Mouse (Mus musculus): ENCODE measurements around the gene Ric1.

- no peak for TF ChIP-seq CTCF (IDR thresholded peaks at IDR 0.05; ENCODE audit: low read depth, low read length)
- no peak for TF ChIP-seq POLR2A (IDR thresholded peaks at IDR 0.05; ENCODE audit: insufficient read depth, low read length)
- TF ChIP-seq EP300 (IDR thresholded peaks at IDR 0.05; ENCODE audit: insufficient read depth, low read depth, low read length): no peak
Measured at GRCm38 (mm10) chr19:29641055-29641454, 119.0 kb downstream of the Ric1 start.

Data from ES-Bruce4 (cell line).